Mouse (Mus musculus) left cerebral cortex, adult 6 months (tissue): ENCODE results near the gene Luc7l. TPM values are rescaled to one million over a fixed set of nuclear protein-coding genes. Genes with fewer than 3 reads are reported as not detected.

Experiments
- long read RNA-seq, 2 experiments: library from polyadenylated mRNA; unstranded; transcript quantifications; one replicate each; pipeline ENCODE4 v2.0.0; 2019 to 2020
- polyA plus RNA-seq: library from polyadenylated mRNA; unstranded; fragments of <200 nt; fragmentation: Nextera tagmentation; gene quantifications from 2 replicates; pipeline ENCODE4 v1.2.3, GENCODE M21; 2021

The Luc7l gene
- polyA plus RNA-seq, result 24.5 and 26.8 TPM in 2 replicates
- long read RNA-seq, experiment 1, full-length matches to known transcripts, result 102 of 184 reads
- long read RNA-seq, experiment 1, partial matches to known transcripts, result 60 of 184 reads
- long read RNA-seq, experiment 1, other reads (novel, unspliced or antisense), result 22 of 184 reads
- long read RNA-seq, experiment 2, full-length matches to known transcripts, result 4 of 45 reads
- long read RNA-seq, experiment 2, partial matches to known transcripts, result 29 of 45 reads
- long read RNA-seq, experiment 2, other reads (novel, unspliced or antisense), result 12 of 45 reads

GRCm38 (mm10) chr17:26252539-26253251 lies at the start of gene Luc7l:
Luc7l (plus strand) TSS chr17:26252896.

GRCm38 (mm10) chr17:26207686-26208085 lies 45.0 kb upstream of the Luc7l start, which contains the start of gene Arhgdig:
Arhgdig (minus strand) TSS chr17:26207786.

GRCm38 (mm10) chr17:26244101-26244841 lies 8.4 kb upstream of the Luc7l start, which contains the start of gene Fam234a:
Fam234a (minus strand) TSS chr17:26244242.

Other genes with a start within 250 kb of the Luc7l start
- 7.5 and 13.3 TPM in 2 replicates for gene Rab11fip3, start 183.3 kb upstream of the Luc7l start, polyA plus RNA-seq
- gene Decr2, start 162.6 kb upstream of the Luc7l start, polyA plus RNA-seq, result 39.5 and 46.4 TPM in 2 replicates
- 6.0 and 6.4 TPM in 2 replicates for gene Nme4, start 157.3 kb upstream of the Luc7l start, polyA plus RNA-seq
- 3.1 TPM in 2 replicates for gene Tmem8, start 139.6 kb upstream of the Luc7l start, polyA plus RNA-seq
- gene Mrpl28, start 129.4 kb upstream of the Luc7l start, polyA plus RNA-seq, result 164 and 186 TPM in 2 replicates
- gene Axin1, start 114.2 kb upstream of the Luc7l start, polyA plus RNA-seq, result 2.6 and 2.9 TPM in 2 replicates
- not detected in 2 replicates for gene Pdia2, start 53.8 kb upstream of the Luc7l start, polyA plus RNA-seq
- 5.3 and 6.0 TPM in 2 replicates for gene Rgs11, start 49.9 kb upstream of the Luc7l start, polyA plus RNA-seq
- 168 and 200 TPM in 2 replicates for gene Arhgdig, start 45.1 kb upstream of the Luc7l start, polyA plus RNA-seq
- gene Fam234a, start 8.7 kb upstream of the Luc7l start, polyA plus RNA-seq, result 15.5 and 15.8 TPM in 2 replicates
- gene Neurl1b, start 161.9 kb downstream of the Luc7l start, polyA plus RNA-seq, result 4.3 and 8.0 TPM in 2 replicates